Mouse (Mus musculus): ENCODE measurements around the gene Cactin.

GRCm38 (mm10) chr10:81291511-81292104 lies 29.3 kb upstream of the Cactin start, which contains the start of gene Tjp3:
- TF ChIP-seq CTCF (IDR thresholded peaks at IDR 0.05; ENCODE audit: borderline replicate concordance, insufficient read depth, low read length) (no peak), POLR2A (IDR thresholded peaks at IDR 0.05; ENCODE audit: low read depth, low read length) (no peak)

Data from embryonic fibroblast, embryonic 13.5 days (primary cell).